Mouse (Mus musculus): ENCODE measurements around the gene 2010109A12Rik.

DNA sequence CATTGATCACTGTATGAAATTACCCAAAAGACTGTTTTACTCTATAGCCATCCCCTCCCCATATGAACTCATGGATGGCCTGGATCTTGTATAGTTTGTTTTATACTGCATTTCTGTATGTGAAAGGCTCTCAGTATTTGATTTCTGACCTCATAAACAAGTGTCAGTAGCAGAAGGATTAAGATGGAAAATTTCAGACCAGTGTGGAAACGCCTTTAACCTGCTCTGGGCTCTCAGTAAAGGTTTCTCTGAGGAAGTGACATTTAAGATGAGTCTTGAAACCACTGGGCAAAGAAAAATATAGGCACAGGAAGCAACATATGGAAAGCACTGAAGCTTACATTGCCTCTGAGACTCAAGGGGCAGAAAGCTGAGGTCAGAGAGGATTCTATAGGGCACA, 1.2 kb downstream of the 2010109A12Rik start:
- TF ChIP-seq MAFK (IDR thresholded peaks at IDR 0.05; ENCODE audit: insufficient read depth, low read depth, low read length) (no peak), ZC3H11A (IDR thresholded peaks at IDR 0.05; ENCODE audit: borderline replicate concordance, low read depth, low read length) (no peak), ZNF384 (IDR thresholded peaks at IDR 0.05; ENCODE audit: low read depth, low read length) (no peak), CHD2 (IDR thresholded peaks at IDR 0.05; ENCODE audit: low read depth, low read length) (no peak)

Data from ES-E14 (cell line).